Mouse (Mus musculus): Measurements from ENCODE around the gene Atf6.

DNA sequence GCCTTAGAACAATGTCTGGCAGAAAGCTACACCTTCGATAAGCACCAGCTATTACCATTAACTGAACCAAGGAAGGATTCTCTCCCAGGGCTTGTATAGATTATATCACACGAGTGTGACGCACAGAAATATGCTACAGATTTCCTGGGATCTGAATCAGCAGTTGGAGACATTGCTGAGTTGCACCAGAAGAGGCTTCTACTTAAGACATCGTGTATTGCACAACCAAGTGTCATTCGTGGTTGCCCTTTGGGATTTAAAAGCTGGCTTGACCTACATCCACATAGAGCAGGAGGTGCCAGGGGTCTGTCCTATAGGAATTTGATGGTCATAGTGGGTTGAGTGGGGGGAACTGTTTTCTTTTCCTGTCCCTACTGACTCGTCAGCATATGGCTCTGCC, 164.6 kb downstream of the Atf6 start:
- TF ChIP-seq EP300 (IDR thresholded peaks at IDR 0.05; ENCODE audit: low read depth in 1 of 2, low read length in 2 of 2): no peak
- no peak for TF ChIP-seq CHD1 (IDR thresholded peaks at IDR 0.05; ENCODE audit: low read depth, low read length)
- TF ChIP-seq GATA1 (IDR thresholded peaks at IDR 0.05; ENCODE audit: low read depth, low read length): no peak
- TF ChIP-seq GABPA (IDR thresholded peaks at IDR 0.05; ENCODE audit: low read depth, low read length): no peak
- no peak for TF ChIP-seq USF2 (IDR thresholded peaks at IDR 0.05; ENCODE audit: borderline replicate concordance in 1 of 2, insufficient read depth in 1 of 2, low read depth in 1 of 2, low read length in 2 of 2)
- no peak for TF ChIP-seq POLR2A (IDR thresholded peaks at IDR 0.05; ENCODE audit: control insufficient read depth in 1 of 2, insufficient read depth in 1 of 2, low read depth in 1 of 2, low read length in 2 of 2, poor library complexity in 1 of 2)
- TF ChIP-seq E2F4 (IDR thresholded peaks at IDR 0.05; ENCODE audit: borderline replicate concordance, low read depth, low read length): no peak
- TF ChIP-seq POLR2AphosphoS2 (IDR thresholded peaks at IDR 0.05; ENCODE audit: low read length): no peak
- no peak for TF ChIP-seq MEF2A (IDR thresholded peaks at IDR 0.05; ENCODE audit: extremely low read depth, insufficient replicate concordance, low read depth, low read length, poor library complexity, severe bottlenecking)
- TF ChIP-seq NRF1 (IDR thresholded peaks at IDR 0.05; ENCODE audit: insufficient read depth, low read depth, low read length, poor library complexity, severe bottlenecking): no peak
- TF ChIP-seq TCF12 (IDR thresholded peaks at IDR 0.05; ENCODE audit: low read depth, low read length): no peak

Measured in MEL (cell line).